Mouse (Mus musculus) lung, embryonic 15.5 days (tissue): Measurements from ENCODE around the gene Adgrl4. TPM values are rescaled to one million over a fixed set of nuclear protein-coding genes. Genes with fewer than 3 reads are reported as not detected.

Experiments
- ATAC-seq: fragments of 200-750 bp; cut with Nextera tagmentation; 2 replicates; pipeline ENCODE4 v1.8.0; 2017; ENCODE audit warnings: moderate number of reproducible peaks, borderline replicate concordance; ENCODE audit not compliant: low FRiP score, low TSS enrichment; ENCODE audit errors: extremely low read depth
- H3K27ac ChIP-seq: fragments of 300-500 bp; sonication (generic); 2 replicates; pipeline ENCODE4 v1.5.1; 2015; ENCODE audit warnings: moderate library complexity, mild to moderate bottlenecking, inconsistent platforms
- H3K27me3 ChIP-seq: fragments of 300-500 bp; sonication (generic); 2 replicates; pipeline ENCODE4 v1.6.1; 2015; ENCODE audit warnings: inconsistent platforms
- H3K36me3 ChIP-seq: fragments of 300-500 bp; sonication (generic); 2 replicates; pipeline ENCODE4 v1.6.1; 2015; ENCODE audit warnings: inconsistent platforms
- H3K4me1 ChIP-seq: fragments of 300-500 bp; sonication (generic); 2 replicates; pipeline ENCODE4 v1.6.1; 2015; ENCODE audit warnings: inconsistent platforms
- H3K4me2 ChIP-seq: fragments of 300-500 bp; sonication (generic); 2 replicates; pipeline ENCODE4 v1.6.1; 2015; ENCODE audit warnings: inconsistent platforms, mild to moderate bottlenecking, moderate library complexity
- H3K4me3 ChIP-seq: fragments of 300-500 bp; sonication (generic); 2 replicates; pipeline ENCODE4 v1.5.1; 2015; ENCODE audit warnings: mild to moderate bottlenecking, inconsistent platforms
- H3K9ac ChIP-seq: fragments of 300-500 bp; sonication (generic); 2 replicates; pipeline ENCODE4 v1.6.1; 2015; ENCODE audit warnings: inconsistent platforms
- H3K9me3 ChIP-seq: fragments of 300-500 bp; sonication (generic); 2 replicates; pipeline ENCODE4 v1.6.1; 2016; ENCODE audit warnings: inconsistent platforms
- WGBS: fragments of 180-500 bp; shearing (Covaris S2); methylation state at CpG from one replicate; pipeline ENCODE4 v1.1.7; 2015; 5-methylcytosine and 5-hydroxymethylcytosine counted together
- polyA plus RNA-seq: library from polyadenylated mRNA; unstranded; fragments of >200 nt; fragmentation: Nextera tagmentation; extraction: Ambion mirVana; gene quantifications from 2 replicates; pipeline ENCODE4 v1.2.1, GENCODE M21; 2015

Adgrl4 gene
- polyA plus RNA-seq, 1 experiment from 2014 or later: 23.9 TPM

GRCm38 (mm10) chr3:151438364-151438763, 677 bp downstream of the Adgrl4 start:
- Histone ChIP-seq H3K9ac (no peak overlapping the region), H3K4me2 (peak overlapping the region; percentile 55), H3K36me3 (no peaks in the 10 kb centered on the region), H3K27me3 (no peaks in the 10 kb centered on the region), H3K27ac (no peak overlapping the region), H3K4me3 (peak overlapping the region; percentile 36), H3K9me3 (no peaks in the 10 kb centered on the region), H3K4me1 (no peaks in the 10 kb centered on the region)
- 42% methylated on average over 5 of the region's 5 CpGs for WGBS
- no peak for ATAC-seq

- Histone ChIP-seq H3K9me3 (no peaks in the 10 kb centered on the region), H3K4me1 (no peaks in the 10 kb centered on the region), H3K4me2 (0 out of 2 replicates have a peak overlapping the region, but pooled peaks have one; percentile 3), H3K9ac (no peak overlapping the region), H3K27me3 (no peaks in the 10 kb centered on the region), H3K36me3 (no peaks in the 10 kb centered on the region), H3K4me3 (no peak overlapping the region), H3K27ac (no peak overlapping the region)
- WGBS: 62% methylated on average over 2 of the region's 2 CpGs
- ATAC-seq: no peak
Observed at GRCm38 (mm10) chr3:151439976-151440375, 2.3 kb downstream of the Adgrl4 start.

- Histone ChIP-seq H3K4me1 (no peaks in the 10 kb centered on the region), H3K4me2 (no peak overlapping the region), H3K27me3 (no peaks in the 10 kb centered on the region), H3K36me3 (no peaks in the 10 kb centered on the region), H3K27ac (no peak overlapping the region), H3K9me3 (no peaks in the 10 kb centered on the region), H3K9ac (no peak overlapping the region), H3K4me3 (no peak overlapping the region)
- no peak for ATAC-seq
- 59% methylated on average over 2 of the region's 2 CpGs for WGBS
Observed at GRCm38 (mm10) chr3:151442026-151442425, 4.3 kb downstream of the Adgrl4 start.

- no peak overlapping the region for H3K4me3 ChIP-seq
- H3K27me3 ChIP-seq: no peaks in the 10 kb centered on the region
- no peak for ATAC-seq
- H3K27ac ChIP-seq: no peak overlapping the region
- H3K9ac ChIP-seq: no peak overlapping the region
- no peaks in the 10 kb centered on the region for H3K9me3 ChIP-seq
- no peak overlapping the region for H3K4me2 ChIP-seq
- WGBS: 63% methylated on average over 5 of the region's 5 CpGs
- H3K4me1 ChIP-seq: no peaks in the 10 kb centered on the region
- H3K36me3 ChIP-seq: no peaks in the 10 kb centered on the region
Observed at GRCm38 (mm10) chr3:151443486-151443885, 5.8 kb downstream of the Adgrl4 start.

- Histone ChIP-seq H3K27ac (no peak overlapping the region), H3K4me2 (no peak overlapping the region), H3K9ac (no peak overlapping the region), H3K9me3 (no peaks in the 10 kb centered on the region), H3K4me3 (no peak overlapping the region), H3K27me3 (no peaks in the 10 kb centered on the region), H3K4me1 (no peaks in the 10 kb centered on the region), H3K36me3 (no peaks in the 10 kb centered on the region)
- ATAC-seq: no peak
- 71% methylated on average over 4 of the region's 4 CpGs for WGBS
Observed at GRCm38 (mm10) chr3:151444284-151444683, 6.6 kb downstream of the Adgrl4 start.

GRCm38 (mm10) chr3:151445936-151446335, 8.2 kb downstream of the Adgrl4 start:
- no peaks in the 10 kb centered on the region for H3K4me1 ChIP-seq
- H3K27me3 ChIP-seq: no peaks in the 10 kb centered on the region
- H3K9ac ChIP-seq: no peak overlapping the region
- no peak overlapping the region for H3K4me2 ChIP-seq
- H3K36me3 ChIP-seq: no peaks in the 10 kb centered on the region
- no peak for ATAC-seq
- no peaks in the 10 kb centered on the region for H3K9me3 ChIP-seq
- H3K27ac ChIP-seq: no peak overlapping the region
- H3K4me3 ChIP-seq: no peak overlapping the region
- 43% methylated on average over 2 of the region's 2 CpGs for WGBS

- Histone ChIP-seq H3K27ac (no peak overlapping the region), H3K9me3 (no peaks in the 10 kb centered on the region), H3K36me3 (no peaks in the 10 kb centered on the region), H3K27me3 (no peaks in the 10 kb centered on the region), H3K4me3 (no peak overlapping the region), H3K9ac (no peak overlapping the region), H3K4me1 (no peaks in the 10 kb centered on the region), H3K4me2 (no peak overlapping the region)
- ATAC-seq: no peak
- 54% methylated on average over 6 of the region's 6 CpGs for WGBS
Observed at GRCm38 (mm10) chr3:151454985-151455701, 17.5 kb downstream of the Adgrl4 start.

GRCm38 (mm10) chr3:151459430-151460190, 21.9 kb downstream of the Adgrl4 start:
- no peaks in the 10 kb centered on the region for H3K9me3 ChIP-seq
- no peaks in the 10 kb centered on the region for H3K36me3 ChIP-seq
- no peak overlapping the region for H3K9ac ChIP-seq
- 61% methylated on average over 3 of the region's 3 CpGs for WGBS
- ATAC-seq: no peak
- no peaks in the 10 kb centered on the region for H3K4me1 ChIP-seq
- H3K27ac ChIP-seq: no peak overlapping the region
- no peak overlapping the region for H3K4me3 ChIP-seq
- H3K27me3 ChIP-seq: no peaks in the 10 kb centered on the region
- no peak overlapping the region for H3K4me2 ChIP-seq

GRCm38 (mm10) chr3:151465215-151465614, 27.5 kb downstream of the Adgrl4 start:
- Histone ChIP-seq H3K4me1 (no peaks in the 10 kb centered on the region), H3K27ac (no peak overlapping the region), H3K36me3 (no peaks in the 10 kb centered on the region), H3K4me3 (no peak overlapping the region), H3K27me3 (no peaks in the 10 kb centered on the region), H3K9me3 (no peaks in the 10 kb centered on the region), H3K9ac (no peak overlapping the region), H3K4me2 (no peak overlapping the region)
- 52% methylated on average over 4 of the region's 4 CpGs for WGBS
- no peak for ATAC-seq

GRCm38 (mm10) chr3:151488853-151489252, 51.2 kb downstream of the Adgrl4 start:
- Histone ChIP-seq H3K4me2 (no peak overlapping the region), H3K4me1 (no peaks in the 10 kb centered on the region), H3K4me3 (no peak overlapping the region), H3K9ac (no peak overlapping the region), H3K27me3 (no peaks in the 10 kb centered on the region), H3K36me3 (no peaks in the 10 kb centered on the region), H3K27ac (no peak overlapping the region), H3K9me3 (no peaks in the 10 kb centered on the region)
- WGBS: 87% methylated on average over 4 of the region's 4 CpGs
- ATAC-seq: no peak

- no peak overlapping the region for H3K4me3 ChIP-seq
- no peaks in the 10 kb centered on the region for H3K27me3 ChIP-seq
- no peak overlapping the region for H3K27ac ChIP-seq
- no peak for ATAC-seq
- no peaks in the 10 kb centered on the region for H3K9me3 ChIP-seq
- H3K4me1 ChIP-seq: no peaks in the 10 kb centered on the region
- H3K9ac ChIP-seq: no peak overlapping the region
- no peak overlapping the region for H3K4me2 ChIP-seq
- 86% methylated on average over 3 of the region's 3 CpGs for WGBS
- no peaks in the 10 kb centered on the region for H3K36me3 ChIP-seq
Observed at GRCm38 (mm10) chr3:151505606-151506005, 67.9 kb downstream of the Adgrl4 start.

- Histone ChIP-seq H3K27ac (no peak overlapping the region), H3K9me3 (no peaks in the 10 kb centered on the region), H3K9ac (no peak overlapping the region), H3K36me3 (no peaks in the 10 kb centered on the region), H3K4me3 (no peak overlapping the region), H3K4me2 (no peak overlapping the region), H3K27me3 (no peaks in the 10 kb centered on the region), H3K4me1 (no peaks in the 10 kb centered on the region)
- no peak for ATAC-seq
- WGBS: 77% methylated on average over 5 of the region's 5 CpGs
Observed at GRCm38 (mm10) chr3:151511184-151511583, 73.5 kb downstream of the Adgrl4 start.
